Mouse (Mus musculus) E14TG2a.4 (cell line): ENCODE results near the gene Pik3r3.
"Not testable (repeated sequence)": the region's sequence is repeated elsewhere in the genome, so short reads cannot be mapped to it uniquely, and the experiment has no call there.

ENCODE experiments used
- H3K27me3 ChIP-seq: 2 replicates; pipeline ENCODE4 v1.6.1; 2014; ENCODE audit warnings: low read length, control low read depth; ENCODE audit not compliant: insufficient read depth
- H3K36me3 ChIP-seq: 2 replicates; pipeline ENCODE4 v1.6.1; 2014; ENCODE audit warnings: low read length, control low read depth; ENCODE audit not compliant: insufficient read depth
- H3K4me1 ChIP-seq: replicated peaks from 2 replicates; pipeline ENCODE4 v1.6.1; 2014; ENCODE audit warnings: low read depth, low read length, control low read depth
- H3K4me3 ChIP-seq: replicated peaks from 2 replicates; pipeline ENCODE4 v1.5.1; 2014; ENCODE audit warnings: mild to moderate bottlenecking, low read length
- H3K9me3 ChIP-seq: 2 replicates; pipeline ENCODE4 v1.6.1; 2014; ENCODE audit warnings: low read length, control low read depth
- CTCF ChIP-seq: conservative IDR thresholded peaks from 2 replicates; pipeline ENCODE4 v1.5.1; 2014; ENCODE audit warnings: low read length
- NANOG ChIP-seq: IDR thresholded peaks from 2 replicates; pipeline ENCODE4 v1.6.1; 2014; ENCODE audit warnings: borderline replicate concordance, low read length, mixed read lengths
- POU5F1 ChIP-seq: IDR thresholded peaks from 2 replicates; pipeline ENCODE4 v1.6.1; 2014; ENCODE audit warnings: low read length, borderline replicate concordance

Gene Pik3r3

DNA sequence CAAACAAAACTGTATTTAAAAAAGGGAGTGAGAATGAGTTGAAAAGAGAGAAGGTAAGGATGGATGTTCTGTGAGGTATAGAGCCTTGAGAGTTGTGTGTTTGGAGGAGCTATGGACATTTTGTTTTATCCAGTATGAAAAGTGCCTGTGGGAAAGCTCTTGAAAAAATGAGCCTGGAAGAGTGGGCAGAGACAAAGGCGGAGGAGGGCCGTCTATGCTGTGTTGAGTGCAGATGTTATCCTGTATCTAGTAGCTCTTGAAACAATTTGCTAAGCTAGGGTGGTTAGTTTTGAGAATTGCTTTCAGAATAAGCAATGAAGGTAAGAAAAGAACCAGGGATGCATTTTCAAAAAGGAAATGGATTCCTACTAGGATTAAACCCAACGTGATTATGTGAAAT, 22.0 kb downstream of the Pik3r3 start:
- no peaks in the 10 kb centered on the region for H3K4me1 ChIP-seq
- TF ChIP-seq CTCF, result no peak
- TF ChIP-seq NANOG, result no peak
- no peak for TF ChIP-seq POU5F1
- no peaks in the 10 kb centered on the region for H3K36me3 ChIP-seq
- no peaks in the 10 kb centered on the region for H3K9me3 ChIP-seq
- no peak overlapping the region for H3K4me3 ChIP-seq
- no peaks in the 10 kb centered on the region for H3K27me3 ChIP-seq

GRCm38 (mm10) chr4:116244240-116244639, 22.8 kb downstream of the Pik3r3 start:
- no peak overlapping the region for H3K4me3 ChIP-seq
- H3K27me3 ChIP-seq, result no peaks in the 10 kb centered on the region

GRCm38 (mm10) chr4:116245926-116246325, 24.5 kb downstream of the Pik3r3 start:
- H3K27me3 ChIP-seq, H3K9me3 ChIP-seq, H3K36me3 ChIP-seq, H3K4me1 ChIP-seq, H3K4me3 ChIP-seq: not testable (repeated sequence)
- peak; percentile 54 for TF ChIP-seq CTCF

More at GRCm38 (mm10) chr4:116244240-116244639, 22.8 kb downstream of the Pik3r3 start:
- no peaks in the 10 kb centered on the region for H3K9me3 ChIP-seq
- no peak for TF ChIP-seq POU5F1
- no peak for TF ChIP-seq NANOG
- no peak for TF ChIP-seq CTCF
- H3K4me1 ChIP-seq, result no peaks in the 10 kb centered on the region
- no peaks in the 10 kb centered on the region for H3K36me3 ChIP-seq

GRCm38 (mm10) chr4:116249986-116250385, 28.6 kb downstream of the Pik3r3 start:
- Histone ChIP-seq H3K4me3 (no peak overlapping the region), H3K27me3 (no peaks in the 10 kb centered on the region), H3K9me3 (no peaks in the 10 kb centered on the region), H3K4me1 (no peaks in the 10 kb centered on the region), H3K36me3 (no peaks in the 10 kb centered on the region)
- TF ChIP-seq POU5F1 (no peak), CTCF (no peak), NANOG (no peak)

- H3K9me3 ChIP-seq, result no peaks in the 10 kb centered on the region
- H3K4me3 ChIP-seq, result no peak overlapping the region
- TF ChIP-seq NANOG (no peak), CTCF (no peak), POU5F1 (no peak)
- no peaks in the 10 kb centered on the region for H3K36me3 ChIP-seq
- H3K27me3 ChIP-seq, result no peaks in the 10 kb centered on the region
- no peaks in the 10 kb centered on the region for H3K4me1 ChIP-seq
These were observed 46.8 kb downstream of the Pik3r3 start for GRCm38 (mm10) chr4:116268220-116268619.

DNA sequence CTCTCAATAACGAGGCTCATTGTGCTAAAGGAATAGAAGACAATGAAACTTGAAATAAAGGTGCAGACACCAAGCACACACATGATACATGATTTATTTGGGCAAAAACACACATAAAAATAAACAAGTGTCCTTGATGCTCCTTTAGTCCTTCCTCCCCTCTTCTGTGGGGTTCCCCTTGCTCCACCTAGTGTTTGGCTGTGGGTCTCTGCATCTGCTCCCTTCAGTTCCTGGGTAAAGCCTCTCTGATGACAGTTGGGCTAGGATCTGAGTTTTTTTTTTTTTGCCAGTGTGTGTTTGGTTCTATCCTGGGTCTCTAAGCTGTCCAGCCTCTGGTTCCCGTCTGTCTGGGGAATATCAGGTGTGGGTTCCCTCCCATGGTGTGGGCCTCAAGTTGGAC, 60.8 kb downstream of the Pik3r3 start:
- TF ChIP-seq POU5F1, result no peak
- peak; percentile 16; the same call in 1 of the 2 replicates for TF ChIP-seq CTCF
- Histone ChIP-seq H3K4me1 (no peaks in the 10 kb centered on the region), H3K27me3 (no peaks in the 10 kb centered on the region), H3K36me3 (no peaks in the 10 kb centered on the region), H3K4me3 (no peak overlapping the region), H3K9me3 (no peaks in the 10 kb centered on the region)

DNA sequence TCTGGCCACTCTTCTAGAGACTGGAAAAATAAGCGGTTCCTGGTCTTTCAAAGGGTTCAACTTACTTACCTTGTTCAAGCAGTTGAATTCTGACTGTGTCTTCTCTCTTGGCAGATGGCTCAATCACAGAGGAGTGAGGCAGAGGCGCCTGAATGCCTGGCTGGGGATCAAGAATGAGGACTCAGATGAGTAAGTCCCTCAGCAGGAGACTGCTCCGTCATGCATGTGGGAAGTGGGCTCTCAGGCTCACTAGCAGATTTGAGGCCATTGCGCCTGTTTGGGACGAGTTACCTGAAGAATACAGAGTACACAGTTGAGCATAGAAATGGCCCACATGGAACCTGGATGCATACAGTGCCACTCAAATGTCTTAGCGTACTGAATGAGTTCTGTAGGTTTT, 70.1 kb downstream of the Pik3r3 start:
- Histone ChIP-seq H3K4me3 (no peak overlapping the region), H3K9me3 (no peaks in the 10 kb centered on the region), H3K36me3 (no peaks in the 10 kb centered on the region), H3K4me1 (no peaks in the 10 kb centered on the region), H3K27me3 (no peaks in the 10 kb centered on the region)
- TF ChIP-seq CTCF, result no peak
- TF ChIP-seq POU5F1, result no peak
- no peak for TF ChIP-seq NANOG

DNA sequence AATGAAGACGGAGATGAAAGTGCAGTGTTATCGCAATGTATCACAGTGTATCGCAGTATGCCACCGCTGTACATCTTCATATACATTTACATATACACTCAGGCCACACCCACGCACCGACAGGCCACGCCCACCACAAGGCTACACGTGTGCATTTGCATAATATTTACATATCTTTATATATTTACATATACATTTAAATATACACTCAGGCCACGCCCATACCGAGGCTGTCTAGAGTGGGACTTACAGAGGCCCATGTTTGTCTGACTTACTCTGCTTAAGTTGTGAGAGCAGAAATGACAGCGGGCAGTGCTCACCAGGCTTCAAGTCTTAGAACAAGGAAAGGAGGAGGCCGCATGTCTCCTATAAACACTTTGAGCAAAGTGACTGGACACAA, 71.9 kb downstream of the Pik3r3 start:
- Histone ChIP-seq H3K9me3 (no peaks in the 10 kb centered on the region), H3K36me3 (no peaks in the 10 kb centered on the region), H3K4me3 (no peak overlapping the region), H3K4me1 (no peaks in the 10 kb centered on the region), H3K27me3 (no peaks in the 10 kb centered on the region)
- TF ChIP-seq NANOG, result no peak
- TF ChIP-seq CTCF, result no peak
- no peak for TF ChIP-seq POU5F1

- Histone ChIP-seq H3K27me3 (no peaks in the 10 kb centered on the region), H3K4me3 (no peak overlapping the region), H3K9me3 (no peaks in the 10 kb centered on the region), H3K4me1 (no peaks in the 10 kb centered on the region), H3K36me3 (no peaks in the 10 kb centered on the region)
- no peak for TF ChIP-seq NANOG
- no peak for TF ChIP-seq POU5F1
- TF ChIP-seq CTCF, result no peak
These were observed 79.5 kb downstream of the Pik3r3 start for GRCm38 (mm10) chr4:116300878-116301355.

DNA sequence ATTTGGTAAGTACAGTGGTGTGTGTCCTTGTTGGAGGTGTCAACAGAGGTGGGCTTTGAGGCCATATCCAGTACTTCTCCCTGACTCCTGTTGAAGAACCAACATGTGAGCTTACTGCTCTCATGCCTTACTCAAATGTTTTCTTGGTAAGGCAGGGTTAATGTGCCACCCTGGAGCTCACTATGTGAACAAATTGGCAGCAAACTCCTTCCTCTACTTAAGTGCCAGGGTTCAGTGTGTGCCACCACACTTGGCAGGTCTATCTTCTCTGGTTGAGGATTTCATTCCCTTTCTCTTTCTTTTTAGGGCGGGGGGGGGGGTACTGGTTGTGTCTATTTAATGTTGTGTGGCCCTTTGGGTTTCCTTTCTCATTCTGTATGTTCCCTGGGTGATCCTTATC, 83.1 kb downstream of the Pik3r3 start:
- TF ChIP-seq POU5F1 (no peak), NANOG (no peak), CTCF (no peak)
- no peaks in the 10 kb centered on the region for H3K27me3 ChIP-seq
- peaks cover 34% of the 10 kb centered on the region for H3K36me3 ChIP-seq
- peaks cover 11% of the 10 kb centered on the region for H3K4me1 ChIP-seq
- no peaks in the 10 kb centered on the region for H3K9me3 ChIP-seq
- no peak overlapping the region for H3K4me3 ChIP-seq
